Mouse (Mus musculus) heart, adult 2 months (tissue): ENCODE results near the gene Zfp119b.

Experiments
- CTCF ChIP-seq: fragments of 200-600 bp; IDR thresholded peaks from 2 replicates; pipeline ENCODE4 v1.8.1; 2022; ENCODE audit warnings: antibody characterized with exemption, mild to moderate bottlenecking, moderate library complexity
- EP300 ChIP-seq: fragments of 200-500 bp; IDR thresholded peaks from 2 replicates; pipeline ENCODE4 v1.6.1; 2011; ENCODE audit warnings: low read depth, low read length, control low read depth; ENCODE audit not compliant: insufficient read depth
- POLR2A ChIP-seq: fragments of 200-500 bp; IDR thresholded peaks from 2 replicates; pipeline ENCODE4 v1.6.1; 2011; ENCODE audit warnings: mild to moderate bottlenecking, low read depth, low read length, control low read depth; ENCODE audit not compliant: insufficient read depth

GRCm38 (mm10) chr17:55963171-55963570, 13.9 kb upstream of the Zfp119b start:
- TF ChIP-seq POLR2A (no peak), CTCF (no peak), EP300 (no peak)
